Comparison of ENCODE assay signal across 22 mouse cellular contexts in the genomic region with DNA sequence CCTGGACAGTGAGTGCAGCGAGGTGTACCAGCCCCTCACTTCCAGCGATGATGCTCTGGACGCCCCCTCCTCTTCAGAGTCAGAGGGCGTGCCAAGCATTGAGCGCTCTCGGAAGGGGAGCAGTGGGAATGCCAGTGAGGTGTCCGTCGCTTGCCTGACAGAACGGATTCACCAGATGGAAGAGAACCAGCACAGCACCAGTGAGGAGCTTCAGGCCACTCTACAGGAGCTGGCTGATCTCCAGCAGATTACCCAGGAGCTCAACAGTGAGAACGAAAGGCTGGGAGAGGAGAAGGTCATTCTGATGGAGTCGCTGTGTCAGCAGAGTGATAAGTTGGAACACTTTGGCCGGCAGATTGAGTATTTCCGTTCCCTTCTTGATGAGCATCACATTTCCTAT. TPM values are rescaled to one million over a fixed set of nuclear protein-coding genes. Genes with fewer than 3 reads are reported as not detected.
A peak's percentile ranks its signal among the peaks of the same experiment; 100 is the strongest.
DNase-seq lines count a peak whose midpoint lies in the region; ATAC-seq and TF ChIP-seq lines count a peak whose summit lies in the region.
"Had no signal": no experiment of that assay in that cellular context is flagged by ENCODE, and none has a peak within 500 bp of the region (broad histone marks: within the 10 kb centered on the region; RNA-seq: fewer than 3 reads in every experiment).

No protein-coding gene starts in this region.

- no peak overlapping the region for H3K27ac ChIP-seq in heart, postnatal 0 days (ENCODE audit: low read depth)
- H3K27ac ChIP-seq: embryonic facial prominence, embryonic 10.5 days; heart, embryonic 15.5 days; layer of hippocampus, adult 2 months; limb, embryonic 13.5 days; liver, embryonic 12.5 days; midbrain, embryonic 10.5 days; stomach, embryonic 15.5 days had no signal

- no peak for DNase-seq in heart, postnatal 0 days (ENCODE audit: low spot score)
- DNase-seq in heart, adult 8-10 months (ENCODE audit: low spot score), result no peak
- DNase-seq in testis, postnatal 14 days (ENCODE audit: low spot score), result peak; percentile 19
- no peak for DNase-seq in testis, postnatal 10 days (ENCODE audit: low spot score)
- DNase-seq in cerebellum, adult 9-11 months, result peak; percentile 90
- DNase-seq in adrenal gland, adult 2 months, result no peak
- no peak for DNase-seq in c-Kit-positive CD71-positive TER-119-positive erythroid progenitor cells, embryonic 14.5 days (ENCODE audit: low spot score)
- DNase-seq: gastrocnemius, postnatal 36 days; kidney, adult 9 months; kidney, postnatal 25 days; lung, adult 18-20 months; lung, postnatal 10 days had no signal

- H3K9me3 ChIP-seq in heart, postnatal 0 days (replicated peaks; ENCODE audit: control insufficient read depth, low read length), result no peaks in the 10 kb centered on the region
- H3K9me3 ChIP-seq: embryonic facial prominence, embryonic 10.5 days; heart, embryonic 15.5 days; limb, embryonic 13.5 days; liver, embryonic 12.5 days; midbrain, embryonic 10.5 days; stomach, embryonic 15.5 days had no signal

- no peak overlapping the region for H3K4me3 ChIP-seq in heart, postnatal 0 days (ENCODE audit: low read depth, low read length)
- H3K4me3 ChIP-seq: embryonic facial prominence, embryonic 10.5 days; heart, embryonic 15.5 days; layer of hippocampus, adult 2 months; limb, embryonic 13.5 days; liver, embryonic 12.5 days; midbrain, embryonic 10.5 days; stomach, embryonic 15.5 days had no signal

- WGBS in heart, postnatal 0 days, result 56% methylated on average over 13 of the region's 13 CpGs

- no peak overlapping the region for H3K4me2 ChIP-seq in heart, postnatal 0 days (ENCODE audit: low read depth, low read length)
- H3K4me2 ChIP-seq: heart, embryonic 15.5 days; limb, embryonic 13.5 days; liver, embryonic 12.5 days; stomach, embryonic 15.5 days had no signal

- peaks cover 89% of the 10 kb centered on the region for H3K36me3 ChIP-seq in heart, postnatal 0 days (replicated peaks; ENCODE audit: control insufficient read depth, insufficient read depth, low read length)

- H3K9ac ChIP-seq in heart, postnatal 0 days (replicated peaks; ENCODE audit: low read depth, low read length), result no peak overlapping the region
- H3K9ac ChIP-seq: heart, embryonic 15.5 days; limb, embryonic 13.5 days; liver, embryonic 12.5 days; stomach, embryonic 15.5 days had no signal

- TF ChIP-seq CTCF in heart, postnatal 0 days (IDR thresholded peaks at IDR 0.05; ENCODE audit: low read depth), result no peak

- no peaks in the 10 kb centered on the region for H3K27me3 ChIP-seq in heart, postnatal 0 days (ENCODE audit: control insufficient read depth, insufficient read depth, low read length)
- H3K27me3 ChIP-seq: heart, embryonic 15.5 days; limb, embryonic 13.5 days; liver, embryonic 12.5 days; stomach, embryonic 15.5 days had no signal

- no peak for TF ChIP-seq EP300 in heart, postnatal 0 days (IDR thresholded peaks at IDR 0.05; ENCODE audit: low read depth)

- ATAC-seq in heart, postnatal 0 days (ENCODE audit: insufficient read depth, low read depth), result peak; percentile 8; the same call in 1 of the 2 replicates
- no peak for ATAC-seq in erythroid progenitor cell, adult 5-6 weeks (replicated peaks; ENCODE audit: low FRiP score, poor library complexity, severe bottlenecking)
- ATAC-seq: hindbrain, embryonic 16.5 days; intestine, embryonic 16.5 days; liver, embryonic 12.5 days had no signal

- H3K4me1 ChIP-seq in heart, postnatal 0 days (ENCODE audit: control insufficient read depth, insufficient read depth), result no peaks in the 10 kb centered on the region
- H3K4me1 ChIP-seq: embryonic facial prominence, embryonic 10.5 days; limb, embryonic 13.5 days; liver, embryonic 12.5 days; midbrain, embryonic 10.5 days; stomach, embryonic 15.5 days had no signal

RNA-seq across cellular contexts. Expression of gene Specc1l, which starts 33.9 kb away (rescaled TPM):
- total RNA-seq in heart, postnatal 0 days (2014; rRNA removed; ENCODE audit: low replicate concordance), result 23.4 and 28.5 TPM in 2 replicates
- 11.4 and 13.3 TPM in 2 replicates for polyA plus RNA-seq in heart, postnatal 0 days (2015; fragmentation: Nextera tagmentation; extraction: Ambion mirVana)
- total RNA-seq in heart, adult 8-10 months (2022), result 10 to 100 TPM; 41.2 to 50.7 (median 45.0) TPM
- total RNA-seq in erythroid progenitor cell, adult 5-6 weeks (2015; ENCODE audit: low replicate concordance), result 15.5 and 16.6 TPM in 2 replicates
- total RNA-seq in erythroid progenitor cell, adult 5-6 weeks (2017; ENCODE audit: low replicate concordance), result 23.7 and 24.5 TPM in 2 replicates
- total RNA-seq in adrenal gland, adult 2 months (2021), result 10 to 100 TPM; 58.8 to 64.0 TPM
- 24.3 and 27.8 TPM in 2 replicates for polyA plus RNA-seq in adrenal gland, adult 2 months (2012; rRNA removed)

Comparison
In these comparisons a context has a peak if more than half of its experiments do, and no peak if none do; other contexts are left out.
1. DNase-seq: peak in testis, postnatal 14 days (single experiment) and cerebellum, adult 9-11 months (single experiment); none in heart, postnatal 0 days (single experiment), heart, adult 8-10 months (single experiment), testis, postnatal 10 days (single experiment), adrenal gland, adult 2 months (single experiment) and c-Kit-positive CD71-positive TER-119-positive erythroid progenitor cells, embryonic 14.5 days (single experiment).